Mouse (Mus musculus) liver, embryonic 11.5 days (tissue): ENCODE measurements around the gene Schip1. TPM values are rescaled to one million over a fixed set of nuclear protein-coding genes. Genes with fewer than 3 reads are reported as not detected.

Experiments
- ATAC-seq: fragments of 200-750 bp; cut with Nextera tagmentation; replicated peaks from 2 replicates; pipeline ENCODE4 v1.8.0; 2017; ENCODE audit warnings: moderate number of reproducible peaks, mild to moderate bottlenecking, moderate TSS enrichment, moderate library complexity; ENCODE audit not compliant: low FRiP score
- DNase-seq: peaks from one replicate; pipeline ENCODE4 v3.0.0-alpha.2; 2017; ENCODE audit warnings: low spot score
- H3K27ac ChIP-seq: fragments of 300-500 bp; sonication (generic); 2 replicates; pipeline ENCODE4 v1.5.1; 2014; ENCODE audit warnings: mild to moderate bottlenecking, low read depth, low read length, control low read depth
- H3K27me3 ChIP-seq: fragments of 300-500 bp; sonication (generic); replicated peaks from 2 replicates; pipeline ENCODE4 v1.6.1; 2014; ENCODE audit warnings: low read length, mixed read lengths; ENCODE audit not compliant: control insufficient read depth, insufficient read depth
- H3K36me3 ChIP-seq: fragments of 300-500 bp; sonication (generic); 2 replicates; pipeline ENCODE4 v1.6.1; 2014; ENCODE audit warnings: mild to moderate bottlenecking, low read length, moderate library complexity, mixed read lengths; ENCODE audit not compliant: control insufficient read depth, insufficient read depth
- H3K4me1 ChIP-seq: fragments of 300-500 bp; sonication (generic); replicated peaks from 2 replicates; pipeline ENCODE4 v1.6.1; 2014; ENCODE audit warnings: low read length, mixed read lengths; ENCODE audit not compliant: control insufficient read depth, insufficient read depth
- H3K4me2 ChIP-seq: fragments of 300-500 bp; sonication (generic); 2 replicates; pipeline ENCODE4 v1.6.1; 2014; ENCODE audit warnings: mild to moderate bottlenecking, control low read depth, moderate library complexity
- H3K4me3 ChIP-seq: fragments of 300-500 bp; sonication (generic); 2 replicates; pipeline ENCODE4 v1.5.1; 2014; ENCODE audit warnings: low read depth, low read length, control low read depth
- H3K9ac ChIP-seq: fragments of 300-500 bp; sonication (generic); 2 replicates; pipeline ENCODE4 v1.6.1; 2014; ENCODE audit warnings: low read depth, low read length, control low read depth
- H3K9me3 ChIP-seq: fragments of 300-500 bp; sonication (generic); 2 replicates; pipeline ENCODE4 v1.6.1; 2016; ENCODE audit warnings: low read length, inconsistent platforms, mixed read lengths; ENCODE audit not compliant: control insufficient read depth
- WGBS: fragments of 180-500 bp; shearing (Covaris S2); extraction: QIAGEN DNeasy Blood & Tissue Kit; methylation state at CpG from one replicate; pipeline ENCODE4 v1.1.7; 2014; 5-methylcytosine and 5-hydroxymethylcytosine counted together
- polyA plus RNA-seq: library from polyadenylated mRNA; unstranded; fragments of >200 nt; fragmentation: Nextera tagmentation; extraction: Ambion mirVana; gene quantifications from 2 replicates; pipeline ENCODE4 v1.2.1, GENCODE M21; 2014

Gene Schip1
- polyA plus RNA-seq, 1 experiment from 2014 or later, result 10.6 TPM

- no peak overlapping the region for H3K4me2 ChIP-seq
- H3K27me3 ChIP-seq, result no peaks in the 10 kb centered on the region
- WGBS, result 82% methylated on average over 3 of the region's 3 CpGs
- no peak for ATAC-seq
- H3K9ac ChIP-seq, result no peak overlapping the region
- H3K4me3 ChIP-seq, result no peak overlapping the region
- no peak overlapping the region for H3K27ac ChIP-seq
- no peaks in the 10 kb centered on the region for H3K9me3 ChIP-seq
- no peaks in the 10 kb centered on the region for H3K36me3 ChIP-seq
- DNase-seq, result no peak
- H3K4me1 ChIP-seq, result no peaks in the 10 kb centered on the region
Measured at GRCm38 (mm10) chr3:68398691-68399090, 334.1 kb downstream of the Schip1 start.

DNA sequence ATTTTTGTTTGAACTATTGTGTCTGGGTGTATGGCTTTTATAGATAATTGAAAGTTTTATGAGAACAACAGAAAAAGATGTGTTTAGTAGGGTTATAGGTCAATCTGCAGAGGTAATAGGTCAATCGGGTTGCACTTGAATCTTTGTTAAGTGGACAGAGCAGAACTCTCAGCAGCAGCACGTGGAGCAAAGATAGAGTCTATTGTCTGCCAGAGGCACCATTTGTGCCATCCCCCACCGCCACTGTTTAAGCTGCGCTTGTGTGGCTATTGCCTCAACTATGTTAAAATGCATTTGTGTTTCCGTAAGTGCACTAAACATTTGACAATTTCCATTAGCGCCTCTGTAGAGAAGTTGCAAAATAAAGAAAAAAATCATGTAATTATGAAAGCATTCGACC is 335.5 kb downstream of the Schip1 start:
- no peak overlapping the region for H3K27ac ChIP-seq
- ATAC-seq (no peak), DNase-seq (no peak)
- 81% methylated on average over 7 of the region's 7 CpGs for WGBS
- no peaks in the 10 kb centered on the region for H3K4me1 ChIP-seq
- H3K4me2 ChIP-seq, result no peak overlapping the region
- H3K27me3 ChIP-seq, result no peaks in the 10 kb centered on the region
- no peak overlapping the region for H3K4me3 ChIP-seq
- no peak overlapping the region for H3K9ac ChIP-seq
- H3K36me3 ChIP-seq, result no peaks in the 10 kb centered on the region
- no peaks in the 10 kb centered on the region for H3K9me3 ChIP-seq

- no peaks in the 10 kb centered on the region for H3K27me3 ChIP-seq
- H3K4me1 ChIP-seq, result no peaks in the 10 kb centered on the region
- no peaks in the 10 kb centered on the region for H3K9me3 ChIP-seq
- DNase-seq, result no peak
- H3K36me3 ChIP-seq, result no peaks in the 10 kb centered on the region
- H3K27ac ChIP-seq, result no peak overlapping the region
- H3K9ac ChIP-seq, result no peak overlapping the region
- H3K4me3 ChIP-seq, result no peak overlapping the region
- WGBS, result 82% methylated on average over 4 of the region's 4 CpGs
- no peak for ATAC-seq
- no peak overlapping the region for H3K4me2 ChIP-seq
Measured at GRCm38 (mm10) chr3:68403343-68403742, 338.7 kb downstream of the Schip1 start.

- ATAC-seq, result no peak
- Histone ChIP-seq H3K9me3 (no peaks in the 10 kb centered on the region), H3K27me3 (no peaks in the 10 kb centered on the region), H3K4me1 (no peaks in the 10 kb centered on the region), H3K4me2 (no peak overlapping the region), H3K4me3 (no peak overlapping the region), H3K9ac (no peak overlapping the region), H3K27ac (no peak overlapping the region), H3K36me3 (no peaks in the 10 kb centered on the region)
- DNase-seq, result no peak
- WGBS, result 71% methylated on average over 2 of the region's 2 CpGs
Measured at GRCm38 (mm10) chr3:68403783-68404217, 339.2 kb downstream of the Schip1 start.

DNA sequence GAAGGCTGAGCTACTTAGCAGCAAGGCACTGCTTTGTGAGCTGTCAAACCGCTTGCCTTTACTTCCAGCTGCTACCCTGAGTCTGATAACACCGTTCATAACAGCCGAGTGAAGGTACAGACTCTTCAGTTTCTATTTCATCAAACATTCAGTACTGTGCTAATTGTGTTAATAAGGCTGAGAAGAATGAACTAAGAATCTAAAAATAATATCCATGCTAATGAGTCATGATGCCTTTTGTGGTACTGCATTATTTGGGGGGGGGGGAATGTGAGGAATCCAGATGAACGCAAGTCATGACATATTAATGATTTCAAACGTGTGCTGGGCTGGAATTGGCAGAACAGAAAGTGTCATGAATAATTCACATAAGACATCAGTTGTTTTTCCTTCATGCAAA is 341.1 kb downstream of the Schip1 start:
- Histone ChIP-seq H3K4me1 (no peaks in the 10 kb centered on the region), H3K9me3 (no peaks in the 10 kb centered on the region), H3K4me2 (no peak overlapping the region), H3K9ac (no peak overlapping the region), H3K27me3 (no peaks in the 10 kb centered on the region), H3K27ac (no peak overlapping the region), H3K36me3 (no peaks in the 10 kb centered on the region), H3K4me3 (no peak overlapping the region)
- ATAC-seq (no peak), DNase-seq (no peak)
- 79% methylated on average over 5 of the region's 5 CpGs for WGBS

- WGBS, result 50% methylated on average over 3 of the region's 3 CpGs
- no peak overlapping the region for H3K4me2 ChIP-seq
- no peaks in the 10 kb centered on the region for H3K9me3 ChIP-seq
- H3K4me1 ChIP-seq, result no peaks in the 10 kb centered on the region
- DNase-seq, result no peak
- no peak overlapping the region for H3K9ac ChIP-seq
- no peak overlapping the region for H3K27ac ChIP-seq
- H3K4me3 ChIP-seq, result no peak overlapping the region
- H3K36me3 ChIP-seq, result no peaks in the 10 kb centered on the region
- H3K27me3 ChIP-seq, result no peaks in the 10 kb centered on the region
- no peak for ATAC-seq
Measured at GRCm38 (mm10) chr3:68412262-68412661, 347.7 kb downstream of the Schip1 start.

- no peak overlapping the region for H3K27ac ChIP-seq
- H3K36me3 ChIP-seq, result no peaks in the 10 kb centered on the region
- 87% methylated on average over 4 of the region's 4 CpGs for WGBS
- DNase-seq (no peak), ATAC-seq (no peak)
- no peak overlapping the region for H3K4me3 ChIP-seq
- H3K27me3 ChIP-seq, result no peaks in the 10 kb centered on the region
- H3K4me1 ChIP-seq, result no peaks in the 10 kb centered on the region
- H3K9me3 ChIP-seq, result no peaks in the 10 kb centered on the region
- H3K4me2 ChIP-seq, result no peak overlapping the region
- H3K9ac ChIP-seq, result no peak overlapping the region
Measured at GRCm38 (mm10) chr3:68419792-68420191, 355.2 kb downstream of the Schip1 start.

DNA sequence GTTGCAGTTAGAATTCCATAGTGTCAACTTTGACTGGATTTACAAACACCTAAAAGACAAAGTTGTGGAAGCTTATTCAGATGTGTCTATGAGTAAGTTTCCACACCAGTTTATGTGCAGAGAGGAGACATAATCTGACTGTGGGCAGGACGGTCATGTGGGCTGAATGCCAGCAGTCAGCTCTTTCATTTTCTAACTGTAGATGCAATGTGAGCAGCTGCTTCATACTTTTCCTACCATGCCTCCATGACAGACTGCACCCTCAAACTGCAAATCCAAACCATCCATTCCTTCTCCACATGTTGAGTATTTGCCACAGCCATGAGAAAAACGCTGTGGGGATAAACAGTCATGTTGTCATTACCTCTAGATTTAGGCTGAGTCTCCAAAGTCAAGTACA is 356.3 kb downstream of the Schip1 start:
- Histone ChIP-seq H3K4me1 (no peaks in the 10 kb centered on the region), H3K27ac (no peak overlapping the region), H3K4me2 (no peak overlapping the region), H3K9me3 (no peaks in the 10 kb centered on the region), H3K9ac (no peak overlapping the region), H3K36me3 (no peaks in the 10 kb centered on the region), H3K4me3 (no peak overlapping the region), H3K27me3 (no peaks in the 10 kb centered on the region)
- DNase-seq, result no peak
- 80% methylated on average over 2 of the region's 2 CpGs for WGBS
- no peak for ATAC-seq

DNA sequence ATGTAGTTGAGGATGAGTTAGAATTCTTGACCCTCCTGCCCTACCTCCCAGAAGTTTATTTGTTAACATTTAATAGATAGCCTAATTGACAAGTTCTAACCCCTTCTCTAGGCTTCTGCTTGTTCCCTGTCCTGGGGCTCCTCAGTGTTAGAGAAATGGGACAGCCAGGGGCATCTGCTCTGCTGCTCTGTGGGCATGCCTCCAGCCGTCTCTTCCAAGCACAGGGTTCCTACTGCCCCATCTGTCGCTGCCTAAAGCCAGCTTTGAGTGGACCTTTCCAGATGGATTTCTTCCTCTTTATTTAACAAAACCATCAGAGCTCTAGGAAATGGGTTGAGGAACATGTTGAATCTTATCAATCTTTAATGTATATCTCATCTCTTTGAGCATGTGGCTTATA is 357.2 kb downstream of the Schip1 start:
- Histone ChIP-seq H3K4me2 (no peak overlapping the region), H3K9me3 (no peaks in the 10 kb centered on the region), H3K27me3 (no peaks in the 10 kb centered on the region), H3K9ac (no peak overlapping the region), H3K4me1 (no peaks in the 10 kb centered on the region), H3K4me3 (no peak overlapping the region), H3K27ac (no peak overlapping the region), H3K36me3 (no peaks in the 10 kb centered on the region)
- ATAC-seq, result no peak
- WGBS, result 75% methylated on average over 2 of the region's 2 CpGs
- no peak for DNase-seq
